Mouse (Mus musculus) C2C12 (cell line): ENCODE results near the gene Gzmb.

Experiments
- CEBPB ChIP-seq: IDR thresholded peaks from one replicate; pipeline ENCODE4 v1.6.1; 2011; ENCODE audit warnings: low read depth, mild to moderate bottlenecking, control low read depth, moderate library complexity
- CTCF ChIP-seq: IDR thresholded peaks from one replicate; pipeline ENCODE4 v1.5.1; 2011; ENCODE audit not compliant: control insufficient read depth, insufficient read depth, insufficient read length
- FOSL1 ChIP-seq: IDR thresholded peaks from one replicate; pipeline ENCODE4 v1.8.0; 2011; ENCODE audit warnings: mild to moderate bottlenecking, low read length; ENCODE audit not compliant: poor library complexity, insufficient read depth, severe bottlenecking
- MAX ChIP-seq: IDR thresholded peaks from one replicate; pipeline ENCODE4 v1.6.1; 2011; ENCODE audit warnings: mild to moderate bottlenecking, control low read depth
- MYOD1 ChIP-seq: IDR thresholded peaks from one replicate; pipeline ENCODE4 v1.6.1; 2011; ENCODE audit warnings: low read depth; ENCODE audit not compliant: control insufficient read depth, insufficient read length
- MYOG ChIP-seq: IDR thresholded peaks from one replicate; pipeline ENCODE4 v1.6.1; 2011; ENCODE audit not compliant: control insufficient read depth, insufficient read length; ENCODE audit errors: extremely low read depth
- USF1 ChIP-seq: IDR thresholded peaks from one replicate; pipeline ENCODE4 v1.6.1; 2011; ENCODE audit warnings: low read depth, mild to moderate bottlenecking, control low read depth, moderate library complexity

- TF ChIP-seq CTCF (peak; percentile 5), USF1 (no peak), MYOD1 (no peak), CEBPB (no peak), MAX (no peak), MYOG (no peak), FOSL1 (no peak)
Observed at GRCm38 (mm10) chr14:56304149-56304548, 42.1 kb upstream of the Gzmb start.
